Mouse (Mus musculus) forebrain, embryonic 15.5 days (tissue): ENCODE results near the gene Fam129c. TPM values are rescaled to one million over a fixed set of nuclear protein-coding genes. Genes with fewer than 3 reads are reported as not detected.

ENCODE experiments used
- ATAC-seq: fragments of 200-750 bp; cut with Nextera tagmentation; replicated peaks from 2 replicates; pipeline ENCODE4 v1.8.0; 2017; ENCODE audit warnings: mild to moderate bottlenecking, moderate TSS enrichment, moderate library complexity
- H3K27ac ChIP-seq: fragments of 300-500 bp; sonication (generic); replicated peaks from 2 replicates; pipeline ENCODE4 v1.5.1; 2015; ENCODE audit warnings: mild to moderate bottlenecking, inconsistent platforms
- H3K27me3 ChIP-seq: fragments of 300-500 bp; sonication (generic); 2 replicates; pipeline ENCODE4 v1.6.1; 2015; ENCODE audit warnings: inconsistent platforms
- H3K36me3 ChIP-seq: fragments of 300-500 bp; sonication (generic); 2 replicates; pipeline ENCODE4 v1.6.1; 2015; ENCODE audit warnings: mild to moderate bottlenecking, inconsistent platforms
- H3K4me1 ChIP-seq: fragments of 300-500 bp; sonication (generic); 2 replicates; pipeline ENCODE4 v1.6.1; 2015; ENCODE audit warnings: inconsistent platforms
- H3K4me2 ChIP-seq: fragments of 300-500 bp; sonication (generic); replicated peaks from 2 replicates; pipeline ENCODE4 v1.6.1; 2015; ENCODE audit warnings: mild to moderate bottlenecking, inconsistent platforms
- H3K4me3 ChIP-seq: fragments of 300-500 bp; sonication (generic); 2 replicates; pipeline ENCODE4 v1.5.1; 2015; ENCODE audit warnings: mild to moderate bottlenecking, inconsistent platforms
- H3K9ac ChIP-seq: fragments of 300-500 bp; sonication (generic); replicated peaks from 2 replicates; pipeline ENCODE4 v1.6.1; 2015; ENCODE audit warnings: mild to moderate bottlenecking, inconsistent platforms
- H3K9me3 ChIP-seq: fragments of 300-500 bp; sonication (generic); 2 replicates; pipeline ENCODE4 v1.6.1; 2016; ENCODE audit warnings: inconsistent platforms
- WGBS: fragments of 180-500 bp; shearing (Covaris S2); methylation state at CpG from one replicate; pipeline ENCODE4 v1.1.7; 2015; ENCODE audit warnings: mixed read lengths; 5-methylcytosine and 5-hydroxymethylcytosine counted together
- polyA plus RNA-seq: library from polyadenylated mRNA; unstranded; fragments of >200 nt; fragmentation: Nextera tagmentation; extraction: Ambion mirVana; gene quantifications from 2 replicates; pipeline ENCODE4 v1.2.1, GENCODE M21; 2015

The Fam129c gene
- polyA plus RNA-seq, 1 experiment from 2014 or later: 4.9 TPM

- ATAC-seq: no peak
- Histone ChIP-seq H3K4me2 (no peak overlapping the region), H3K4me3 (no peak overlapping the region), H3K4me1 (peaks cover 21% of the 10 kb centered on the region), H3K27ac (no peak overlapping the region), H3K9me3 (no peaks in the 10 kb centered on the region), H3K9ac (no peak overlapping the region), H3K36me3 (peaks cover 34% of the 10 kb centered on the region), H3K27me3 (peaks cover 15% of the 10 kb centered on the region)
- 83% methylated on average over 9 of the region's 9 CpGs for WGBS
These were observed 29.3 kb downstream of the Fam129c start for GRCm38 (mm10) chr8:71626753-71627152.

DNA sequence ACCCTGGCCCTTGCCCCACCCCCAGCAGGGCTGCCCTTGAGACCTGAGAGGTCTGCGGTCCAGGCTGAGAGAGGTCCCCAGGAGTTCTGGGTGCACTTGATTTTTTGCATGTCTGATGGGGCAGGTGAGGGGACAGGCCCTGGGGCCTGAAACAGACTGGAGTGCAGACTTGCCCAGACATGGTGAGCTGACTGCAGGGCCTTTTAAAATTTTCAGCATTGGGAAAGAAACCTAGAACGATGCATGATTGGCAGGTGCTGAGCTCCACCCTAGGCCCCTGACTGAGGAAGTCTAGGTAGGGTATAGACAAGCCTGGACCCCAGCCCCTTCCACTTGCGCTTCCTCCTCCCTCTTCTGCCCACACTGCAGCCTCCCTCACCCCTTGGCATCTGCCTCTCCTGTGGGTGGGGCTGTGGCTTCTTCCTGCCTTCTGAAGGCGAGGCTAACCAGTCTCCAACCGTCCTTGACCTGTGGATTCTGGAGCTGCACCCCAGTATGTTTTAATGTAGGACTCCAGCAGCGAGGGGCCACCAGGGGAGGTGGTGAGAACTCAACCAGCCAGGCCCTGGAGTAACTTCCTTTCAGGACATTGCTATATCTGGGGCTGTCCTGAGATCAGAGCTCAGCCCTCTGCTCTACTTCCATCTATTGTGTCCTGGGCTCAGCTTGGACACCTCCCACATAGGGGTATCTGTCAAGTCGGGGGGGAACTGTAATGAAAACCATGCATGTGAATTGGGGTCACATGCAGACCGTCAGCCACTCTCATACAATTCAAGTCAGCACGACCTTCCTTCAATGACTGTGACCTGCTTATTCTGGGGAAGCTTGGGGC, 30.0 kb downstream of the Fam129c start:
- no peak overlapping the region for H3K4me3 ChIP-seq
- H3K9me3 ChIP-seq: no peaks in the 10 kb centered on the region
- H3K27me3 ChIP-seq: peaks cover 17% of the 10 kb centered on the region
- H3K36me3 ChIP-seq: peaks cover 28% of the 10 kb centered on the region
- no peak overlapping the region for H3K9ac ChIP-seq
- H3K4me2 ChIP-seq: no peak overlapping the region
- WGBS: 55% methylated on average over 9 of the region's 9 CpGs
- peaks cover 21% of the 10 kb centered on the region for H3K4me1 ChIP-seq
- ATAC-seq: no peak
- H3K27ac ChIP-seq: peak overlapping the region; percentile 27; the same call in 1 of the 2 replicates

DNA sequence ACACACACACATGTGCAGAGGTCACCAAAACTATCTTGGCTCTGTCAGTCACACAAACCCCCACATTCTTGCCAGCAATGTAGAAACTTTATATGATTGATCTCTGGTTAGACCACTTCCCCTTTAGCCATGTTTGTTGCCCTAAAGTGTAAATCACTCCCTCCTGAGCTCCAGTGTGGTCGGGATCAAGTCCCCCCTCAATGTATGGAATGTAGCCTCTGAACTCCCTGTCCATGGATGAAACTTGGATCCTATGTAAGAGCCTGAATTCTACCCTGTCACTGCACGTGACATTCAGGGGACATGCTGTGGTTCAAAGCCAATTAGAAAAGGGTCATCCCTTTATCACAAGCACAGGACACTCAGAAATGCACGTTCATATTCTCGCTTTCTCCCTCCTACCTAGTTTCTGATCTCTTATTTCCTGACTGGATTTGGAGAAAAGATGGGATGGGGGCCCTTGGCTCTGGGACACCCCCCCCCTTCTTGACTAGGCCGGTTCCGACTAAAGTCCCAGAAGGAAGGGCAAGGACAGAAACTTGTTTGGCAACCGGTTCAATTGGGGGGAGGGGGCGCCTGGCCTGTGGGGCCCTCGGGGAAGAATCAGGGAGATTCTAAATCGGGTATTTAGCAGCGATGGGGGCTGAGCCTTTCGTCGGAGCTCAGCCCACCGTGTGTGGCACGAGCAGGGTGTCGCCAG, 31.1 kb downstream of the Fam129c start:
- Histone ChIP-seq H3K4me1 (peaks cover 21% of the 10 kb centered on the region), H3K27ac (peak overlapping the region; percentile 72), H3K9me3 (no peaks in the 10 kb centered on the region), H3K36me3 (peaks cover 25% of the 10 kb centered on the region), H3K27me3 (peaks cover 17% of the 10 kb centered on the region), H3K4me2 (peak overlapping the region; percentile 90), H3K9ac (peak overlapping the region; percentile 61), H3K4me3 (peak overlapping the region; percentile 50)
- 7% methylated on average over 16 of the region's 16 CpGs for WGBS
- no peak for ATAC-seq

- under 1% methylated on average over 55 of the region's 55 CpGs for WGBS
- H3K36me3 ChIP-seq: peaks cover 19% of the 10 kb centered on the region
- peak; percentile 84 for ATAC-seq
- peak overlapping the region; percentile 90 for H3K4me2 ChIP-seq
- H3K27ac ChIP-seq: peak overlapping the region; percentile 72
- H3K9me3 ChIP-seq: no peaks in the 10 kb centered on the region
- H3K4me3 ChIP-seq: peak overlapping the region; percentile 50
- H3K27me3 ChIP-seq: peaks cover 17% of the 10 kb centered on the region
- peak overlapping the region; percentile 61 for H3K9ac ChIP-seq
- peaks cover 21% of the 10 kb centered on the region for H3K4me1 ChIP-seq
These were observed 31.7 kb downstream of the Fam129c start for GRCm38 (mm10) chr8:71629096-71629697.

- no peaks in the 10 kb centered on the region for H3K9me3 ChIP-seq
- ATAC-seq: peak; percentile 34
- WGBS: 3% methylated on average over 25 of the region's 25 CpGs
- peaks cover 14% of the 10 kb centered on the region for H3K36me3 ChIP-seq
- peak overlapping the region; percentile 50 for H3K4me3 ChIP-seq
- peak overlapping the region; percentile 72; the same call in 1 of the 2 replicates for H3K27ac ChIP-seq
- H3K27me3 ChIP-seq: peaks cover 17% of the 10 kb centered on the region
- H3K9ac ChIP-seq: peak overlapping the region; percentile 61
- H3K4me2 ChIP-seq: peak overlapping the region; percentile 90
- peaks cover 27% of the 10 kb centered on the region for H3K4me1 ChIP-seq
These were observed 32.3 kb downstream of the Fam129c start for GRCm38 (mm10) chr8:71629781-71630212.

DNA sequence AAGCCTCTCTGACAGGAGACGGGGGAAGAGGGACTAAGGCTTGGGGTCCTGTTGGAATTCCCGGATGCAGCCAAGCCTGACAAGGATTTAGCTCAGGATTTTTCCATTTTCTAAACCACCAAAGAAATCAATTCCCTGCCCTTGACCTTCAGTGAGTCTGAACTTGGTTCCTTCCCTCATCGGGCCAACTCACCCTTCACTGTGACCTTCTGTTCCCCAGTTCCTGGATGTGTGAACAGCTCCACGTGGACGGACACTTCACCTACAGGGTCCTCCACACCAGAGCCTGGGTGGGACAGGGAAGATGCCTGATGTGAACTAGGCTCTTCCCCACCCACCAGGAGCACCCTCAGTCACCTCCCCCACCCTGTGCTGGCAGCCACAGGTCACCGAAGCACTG, 33.3 kb downstream of the Fam129c start:
- Histone ChIP-seq H3K9ac (no peak overlapping the region), H3K4me3 (no peak overlapping the region), H3K4me2 (no peak overlapping the region), H3K27me3 (peaks cover 17% of the 10 kb centered on the region), H3K27ac (no peak overlapping the region), H3K4me1 (peaks cover 28% of the 10 kb centered on the region), H3K9me3 (no peaks in the 10 kb centered on the region), H3K36me3 (peaks cover 14% of the 10 kb centered on the region)
- 86% methylated on average over 6 of the region's 6 CpGs for WGBS
- no peak for ATAC-seq

DNA sequence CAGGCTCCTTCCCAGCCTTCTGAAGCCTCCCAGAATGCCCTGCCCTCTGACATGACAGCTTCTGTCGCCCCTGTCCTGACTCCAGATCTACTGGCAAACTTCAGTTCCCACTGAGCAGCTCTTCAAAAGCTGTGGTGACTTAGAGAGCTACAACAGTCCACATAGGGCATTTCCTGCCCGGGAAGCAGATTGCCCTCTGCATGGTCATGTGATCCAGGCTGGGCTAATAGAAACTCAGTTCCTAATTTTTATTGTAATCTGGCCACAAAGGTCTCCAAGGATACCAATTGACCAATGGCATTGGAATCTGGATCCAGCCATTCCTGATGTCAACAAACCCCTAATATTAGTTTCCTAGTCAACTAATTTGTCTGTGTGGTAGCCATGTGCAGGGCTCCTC, 34.4 kb downstream of the Fam129c start:
- 71% methylated on average over 2 of the region's 2 CpGs for WGBS
- no peak overlapping the region for H3K27ac ChIP-seq
- no peak for ATAC-seq

DNA sequence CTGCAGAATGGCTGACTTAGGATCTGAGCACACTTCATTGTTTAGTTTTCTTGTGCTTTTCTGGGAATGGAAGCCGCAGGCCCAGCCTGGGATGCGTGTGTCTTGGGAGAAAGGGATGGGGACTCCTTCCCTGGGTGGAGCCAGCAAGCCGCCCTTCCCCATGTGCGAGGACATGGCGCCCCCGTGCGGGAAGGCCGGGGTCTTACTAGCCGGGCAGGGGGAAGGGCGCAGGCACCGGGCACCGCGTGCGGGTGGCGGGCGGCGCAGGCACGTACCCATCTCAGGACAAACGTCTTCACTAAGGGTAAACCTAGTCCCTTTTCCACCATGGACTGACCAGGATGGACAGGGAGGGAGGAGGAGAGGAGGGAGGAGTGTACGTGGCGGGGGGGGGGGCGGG, 35.7 kb downstream of the Fam129c start:
- Histone ChIP-seq H3K36me3 (peaks cover 8% of the 10 kb centered on the region), H3K4me1 (peaks cover 27% of the 10 kb centered on the region), H3K27ac (no peak overlapping the region), H3K9ac (no peak overlapping the region), H3K27me3 (peaks cover 17% of the 10 kb centered on the region), H3K4me2 (no peak overlapping the region), H3K4me3 (no peak overlapping the region), H3K9me3 (no peaks in the 10 kb centered on the region)
- no peak for ATAC-seq
- 9% methylated on average over 19 of the region's 22 CpGs for WGBS

More for the DNA sequence above, 34.4 kb downstream of the Fam129c start:
- H3K27me3 ChIP-seq: peaks cover 17% of the 10 kb centered on the region
- no peak overlapping the region for H3K9ac ChIP-seq
- H3K9me3 ChIP-seq: no peaks in the 10 kb centered on the region
- H3K36me3 ChIP-seq: peaks cover 8% of the 10 kb centered on the region
- H3K4me2 ChIP-seq: no peak overlapping the region
- no peak overlapping the region for H3K4me3 ChIP-seq
- peaks cover 28% of the 10 kb centered on the region for H3K4me1 ChIP-seq

GRCm38 (mm10) chr8:71633981-71634667, 36.7 kb downstream of the Fam129c start:
- 2% methylated on average over 26 of the region's 26 CpGs for WGBS
- H3K27ac ChIP-seq: no peak overlapping the region
- no peaks in the 10 kb centered on the region for H3K9me3 ChIP-seq
- peaks cover 8% of the 10 kb centered on the region for H3K36me3 ChIP-seq
- H3K27me3 ChIP-seq: peaks cover 17% of the 10 kb centered on the region
- 0 out of 2 replicates have a peak overlapping the region, but pooled peaks have one; percentile 3 for H3K9ac ChIP-seq
- peak overlapping the region; percentile 6; the same call in 1 of the 2 replicates for H3K4me3 ChIP-seq
- peak overlapping the region; percentile 29 for H3K4me2 ChIP-seq
- peak; percentile 33; the same call in 1 of the 2 replicates for ATAC-seq
- peaks cover 17% of the 10 kb centered on the region for H3K4me1 ChIP-seq

GRCm38 (mm10) chr8:71637149-71638095, 40.0 kb downstream of the Fam129c start:
- peaks cover 6% of the 10 kb centered on the region; the same call in 1 of the 2 replicates for H3K4me1 ChIP-seq
- no peak overlapping the region for H3K9ac ChIP-seq
- H3K27me3 ChIP-seq: no peaks in the 10 kb centered on the region
- ATAC-seq: no peak
- no peak overlapping the region for H3K27ac ChIP-seq
- H3K9me3 ChIP-seq: no peaks in the 10 kb centered on the region
- H3K4me3 ChIP-seq: no peak overlapping the region
- 72% methylated on average over 8 of the region's 8 CpGs for WGBS
- H3K36me3 ChIP-seq: peaks cover 24% of the 10 kb centered on the region
- H3K4me2 ChIP-seq: no peak overlapping the region

GRCm38 (mm10) chr8:71638321-71638720, 40.9 kb downstream of the Fam129c start:
- Histone ChIP-seq H3K9ac (no peak overlapping the region), H3K4me1 (peaks cover 6% of the 10 kb centered on the region; the same call in 1 of the 2 replicates), H3K9me3 (no peaks in the 10 kb centered on the region), H3K36me3 (peaks cover 25% of the 10 kb centered on the region), H3K4me2 (no peak overlapping the region), H3K27ac (no peak overlapping the region), H3K27me3 (no peaks in the 10 kb centered on the region), H3K4me3 (no peak overlapping the region)
- no peak for ATAC-seq
- 66% methylated on average over 6 of the region's 6 CpGs for WGBS
